Mouse (Mus musculus) adrenal gland, postnatal 36 days (tissue): ENCODE results near the gene Ldlrap1. TPM values are rescaled to one million over a fixed set of nuclear protein-coding genes. Genes with fewer than 3 reads are reported as not detected.

Source experiments
- DNase-seq, 2 experiments: peaks; one replicate each; pipeline ENCODE4 v3.0.0; 2021; ENCODE audit warnings: mixed read lengths in 1 of 2
- total RNA-seq, 2 experiments: library from RNA; stranded (reverse); gene quantifications; 2 replicates each; pipeline ENCODE4 v1.2.3; 2021

The Ldlrap1 gene
- total RNA-seq, 2 experiments from 2014 or later = 47.5 to 52.9 TPM

DNA sequence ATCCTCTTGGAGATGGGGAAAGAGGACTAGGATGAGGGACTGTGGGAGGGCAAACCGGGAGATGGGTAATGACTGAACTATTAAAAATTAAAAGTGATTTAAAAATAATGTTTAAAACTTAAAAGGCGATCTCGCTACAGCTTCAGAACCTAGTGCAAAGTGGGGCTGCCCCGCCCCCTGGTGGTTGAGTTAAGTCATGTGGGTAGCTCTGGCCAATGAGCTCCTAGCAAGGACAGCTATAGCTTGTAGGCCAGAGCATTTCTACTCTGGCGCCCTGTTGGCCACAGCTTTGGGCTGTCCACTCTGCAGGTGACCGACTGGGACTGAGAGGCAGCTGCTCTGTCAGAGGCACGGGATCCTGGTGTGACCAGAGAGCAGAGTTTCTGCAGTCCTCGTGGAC, 53.9 kb downstream of the Ldlrap1 start:
- DNase-seq = peak; percentile 89 to 94

DNA sequence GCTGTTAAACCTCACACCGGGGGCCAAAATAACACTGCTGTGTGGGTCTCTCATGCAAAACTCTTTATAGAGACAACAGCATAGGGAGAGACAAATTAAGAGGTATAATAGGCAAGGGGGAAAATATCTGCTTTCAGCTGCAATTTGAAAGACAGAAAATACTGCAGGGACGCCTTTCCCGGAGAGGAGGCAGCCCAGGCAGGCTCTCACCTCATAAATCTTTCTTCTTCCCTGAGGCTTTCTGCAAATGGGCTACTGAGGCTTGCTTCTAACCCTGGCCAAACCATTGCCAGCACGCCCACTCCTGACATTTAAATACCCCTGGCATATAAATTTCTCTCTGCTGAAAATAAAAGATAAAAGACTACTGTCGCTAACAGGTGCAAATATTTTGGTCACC, 62.5 kb downstream of the Ldlrap1 start:
- no peak for DNase-seq

GRCm38 (mm10) chr4:134704590-134704989, 63.2 kb downstream of the Ldlrap1 start:
- DNase-seq = no peak

- DNase-seq = peak; percentile 100
These were observed 63.8 kb downstream of the Ldlrap1 start, which contains the start of gene Man1c1 for GRCm38 (mm10) chr4:134703835-134704546. Man1c1 (minus strand) TSS chr4:134704290.

- DNase-seq = peak; percentile 67 to 75
These were observed 64.6 kb downstream of the Ldlrap1 start for GRCm38 (mm10) chr4:134702981-134703834.

GRCm38 (mm10) chr4:134701934-134702333, 65.9 kb downstream of the Ldlrap1 start:
- DNase-seq = peak; percentile 79 to 84

DNA sequence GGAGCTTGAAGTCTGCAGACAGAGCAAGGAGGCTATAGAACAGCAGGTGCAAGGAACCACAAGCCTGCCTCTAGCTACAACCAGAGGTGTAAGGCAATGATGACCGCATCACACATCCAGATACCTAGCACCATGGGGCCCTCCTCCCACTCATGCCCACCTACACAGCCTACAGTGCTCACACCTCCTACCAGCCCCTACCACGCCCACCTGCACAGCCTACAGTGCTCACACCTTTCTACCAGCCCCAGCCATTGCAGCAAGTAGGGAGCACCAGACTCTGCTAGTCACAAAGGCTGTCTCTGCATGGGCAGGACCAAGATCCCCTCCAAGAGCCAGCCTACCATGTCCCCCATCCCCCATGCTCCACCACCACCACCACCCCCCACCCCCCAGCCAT, 66.9 kb downstream of the Ldlrap1 start:
- DNase-seq = no peak

DNA sequence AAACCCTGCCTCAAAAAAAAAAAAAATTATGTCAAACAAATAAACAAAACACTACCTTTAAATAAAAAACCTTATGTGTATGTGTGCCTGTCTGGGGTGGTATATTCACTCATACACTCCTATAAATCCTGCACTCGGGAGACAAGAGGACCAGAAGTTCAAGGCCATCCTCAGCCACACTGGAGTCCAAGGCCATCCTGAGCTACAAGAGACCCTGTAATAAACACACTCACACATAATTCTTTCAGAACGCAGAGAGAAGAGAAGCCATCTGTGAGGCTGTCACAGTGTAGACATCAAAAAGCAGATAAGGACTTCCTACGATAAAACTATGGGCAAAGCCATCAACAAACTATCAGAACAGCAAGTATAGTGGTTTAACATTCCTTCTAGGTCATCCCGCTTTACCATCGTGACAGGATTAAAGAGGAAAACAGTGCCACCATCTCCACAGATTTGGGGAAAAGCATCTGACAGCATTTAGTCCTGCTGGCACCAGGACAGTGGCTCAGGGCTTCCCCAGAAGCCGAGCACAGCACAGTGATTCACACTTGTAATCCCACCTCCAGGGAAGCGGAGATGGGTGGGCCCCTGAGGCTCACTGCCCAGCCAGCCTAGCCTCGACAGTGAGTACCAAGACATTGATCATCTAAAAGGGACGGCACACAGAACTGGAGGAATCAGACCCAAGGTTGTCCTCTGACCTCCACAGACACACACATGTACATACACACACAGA, 74.5 kb downstream of the Ldlrap1 start:
- DNase-seq = peak in 1 of 2 experiments; percentile 47

GRCm38 (mm10) chr4:134692388-134692787, 75.4 kb downstream of the Ldlrap1 start:
- DNase-seq = no peak

Other genes with a start within 250 kb of the Ldlrap1 start
- gene Mtfr1l, start 232.6 kb downstream of the Ldlrap1 start, total RNA-seq = 100 to 1,000 TPM; 128 to 136 TPM
- 10 to 100 TPM; 28.8 to 36.9 TPM for gene Selenon, start 215.9 kb downstream of the Ldlrap1 start, total RNA-seq
- gene Man1c1, start 63.7 kb downstream of the Ldlrap1 start, total RNA-seq = 10 to 100 TPM; 18.5 to 24.7 TPM
- 10 to 100 TPM; 37.3 to 39.0 TPM for gene Maco1, start 85.3 kb upstream of the Ldlrap1 start, total RNA-seq
- gene Rhd, start 96.5 kb upstream of the Ldlrap1 start, total RNA-seq = under 1 TPM in 1 of 2 experiments, not detected in 1; 0.89 TPM
- gene Tmem50a, start 147.0 kb upstream of the Ldlrap1 start, total RNA-seq = 100 to 1,000 TPM; 229 to 405 TPM
- gene Rsrp1, start 155.6 kb upstream of the Ldlrap1 start, total RNA-seq = 100 to 1,000 TPM; 378 to 436 TPM
- 100 to 1,000 TPM in 1 of 2 experiments, 10 to 100 TPM in 1; 84.2 to 102 TPM for gene Syf2, start 162.9 kb upstream of the Ldlrap1 start, total RNA-seq